Mouse (Mus musculus) embryo, embryonic 10.5 days (tissue): Measurements from ENCODE around the gene Ms4a6c.
"Not testable (repeated sequence)": the region's sequence is repeated elsewhere in the genome, so short reads cannot be mapped to it uniquely, and the experiment has no call there.

Experiments
- DNase-seq: peaks from one replicate; pipeline ENCODE4 v3.0.0-alpha.2; 2015; ENCODE audit warnings: low spot score

Gene Ms4a6c

GRCm38 (mm10) chr19:11469215-11469614 lies at the start of gene Ms4a6c:
TSS of gene Ms4a6c (plus strand) at chr19:11469366.
- DNase-seq, result not testable (repeated sequence)

GRCm38 (mm10) chr19:11431209-11431608 lies 38.0 kb upstream of the Ms4a6c start:
- DNase-seq, result not testable (repeated sequence)

GRCm38 (mm10) chr19:11435058-11435834 lies 33.9 kb upstream of the Ms4a6c start:
- DNase-seq, result no peak

GRCm38 (mm10) chr19:11443338-11443737 lies 25.8 kb upstream of the Ms4a6c start, which contains the start of gene Ms4a4b:
TSS of gene Ms4a4b (plus strand) at chr19:11443553.
- DNase-seq, result no peak

- DNase-seq, result no peak
These were observed 25.2 kb upstream of the Ms4a6c start for GRCm38 (mm10) chr19:11443964-11444363.

GRCm38 (mm10) chr19:11447238-11447637 lies 21.9 kb upstream of the Ms4a6c start:
- no peak for DNase-seq

GRCm38 (mm10) chr19:11459041-11459440 lies 10.1 kb upstream of the Ms4a6c start:
- DNase-seq, result not testable (repeated sequence)

- DNase-seq, result not testable (repeated sequence)
These were observed 4.4 kb upstream of the Ms4a6c start for GRCm38 (mm10) chr19:11464795-11465194.

GRCm38 (mm10) chr19:11466471-11466870 lies 2.7 kb upstream of the Ms4a6c start:
- DNase-seq, result no peak

GRCm38 (mm10) chr19:11468361-11468760 lies 805 bp upstream of the Ms4a6c start:
- not testable (repeated sequence) for DNase-seq

GRCm38 (mm10) chr19:11479714-11480113 lies 10.5 kb downstream of the Ms4a6c start:
- DNase-seq, result no peak

- DNase-seq, result no peak
These were observed 13.5 kb downstream of the Ms4a6c start for GRCm38 (mm10) chr19:11482684-11483083.

GRCm38 (mm10) chr19:11483941-11484340 lies 14.8 kb downstream of the Ms4a6c start:
- DNase-seq, result no peak

GRCm38 (mm10) chr19:11484388-11484787 lies 15.2 kb downstream of the Ms4a6c start:
- DNase-seq, result no peak

GRCm38 (mm10) chr19:11485266-11485665 lies 16.1 kb downstream of the Ms4a6c start:
- DNase-seq, result no peak

- DNase-seq, result no peak
These were observed 16.6 kb downstream of the Ms4a6c start, which contains the start of gene Gm8369 for GRCm38 (mm10) chr19:11485746-11486145. TSS of gene Gm8369 (plus strand) at chr19:11485938.

GRCm38 (mm10) chr19:11486599-11486998 lies 17.4 kb downstream of the Ms4a6c start:
- DNase-seq, result no peak

GRCm38 (mm10) chr19:11491406-11492189 lies 22.4 kb downstream of the Ms4a6c start:
- no peak for DNase-seq

GRCm38 (mm10) chr19:11492671-11493070 lies 23.5 kb downstream of the Ms4a6c start:
- no peak for DNase-seq

GRCm38 (mm10) chr19:11494519-11494918 lies 25.4 kb downstream of the Ms4a6c start:
- DNase-seq, result no peak

- DNase-seq, result no peak
These were observed 27.2 kb downstream of the Ms4a6c start for GRCm38 (mm10) chr19:11496361-11496760.

GRCm38 (mm10) chr19:11497300-11497699 lies 28.1 kb downstream of the Ms4a6c start:
- DNase-seq, result not testable (repeated sequence)

- no peak for DNase-seq
These were observed 31.6 kb downstream of the Ms4a6c start for GRCm38 (mm10) chr19:11500796-11501195.
